Mouse (Mus musculus) MEL-GATA-1-ER (cell line): ENCODE measurements around the gene Gm28305.

Source experiments
- DNase-seq: peaks from one replicate; pipeline ENCODE4 v3.0.0-alpha.2; 2012; ENCODE audit warnings: low read depth; ENCODE audit errors: extremely low read depth

The Gm28305 gene

GRCm38 (mm10) chr9:104070241-104070640 is 29.8 kb downstream of the Gm28305 start:
- no peak for DNase-seq

- DNase-seq = no peak
Measured at GRCm38 (mm10) chr9:104070863-104071604, 30.6 kb downstream of the Gm28305 start.

DNA sequence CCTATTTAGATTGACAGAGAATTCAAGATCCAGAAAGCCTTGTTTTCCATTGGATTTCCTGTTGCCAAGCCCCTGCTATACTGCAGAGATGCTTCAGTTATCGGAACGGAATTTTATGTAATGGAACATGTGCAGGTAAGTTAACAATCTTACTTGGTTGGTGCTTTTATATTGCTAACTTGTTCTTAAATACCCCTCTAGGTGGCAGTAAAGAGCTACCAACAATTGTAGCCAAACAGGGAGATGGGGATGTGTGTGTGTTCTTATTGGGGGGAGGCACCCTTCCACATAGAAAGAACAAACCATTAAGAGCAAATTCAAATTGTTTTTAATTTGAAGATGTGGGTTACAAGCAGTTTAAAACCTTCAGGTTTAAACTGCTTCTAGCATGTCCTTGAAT is 35.3 kb downstream of the Gm28305 start:
- DNase-seq = peak; percentile 26

DNA sequence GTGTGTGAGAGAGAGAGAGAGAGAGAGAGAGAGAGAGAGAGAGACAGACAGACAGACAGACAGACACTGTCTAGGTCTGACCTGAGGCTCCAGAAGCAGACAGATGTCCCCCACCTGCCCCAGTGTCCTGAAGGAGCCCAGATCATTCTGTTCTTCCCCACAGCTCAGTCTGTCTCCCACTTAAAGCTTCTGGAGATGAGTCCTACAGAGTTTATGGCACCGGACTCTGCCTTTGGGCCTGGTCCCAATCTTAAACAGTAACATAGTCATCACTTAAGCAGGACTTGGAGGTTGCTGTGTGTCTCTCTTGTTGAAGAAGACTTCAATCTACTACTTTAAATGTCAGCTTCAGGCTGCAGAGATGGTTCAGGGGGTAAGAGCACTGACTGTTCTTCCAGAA is 38.3 kb downstream of the Gm28305 start:
- no peak for DNase-seq

DNA sequence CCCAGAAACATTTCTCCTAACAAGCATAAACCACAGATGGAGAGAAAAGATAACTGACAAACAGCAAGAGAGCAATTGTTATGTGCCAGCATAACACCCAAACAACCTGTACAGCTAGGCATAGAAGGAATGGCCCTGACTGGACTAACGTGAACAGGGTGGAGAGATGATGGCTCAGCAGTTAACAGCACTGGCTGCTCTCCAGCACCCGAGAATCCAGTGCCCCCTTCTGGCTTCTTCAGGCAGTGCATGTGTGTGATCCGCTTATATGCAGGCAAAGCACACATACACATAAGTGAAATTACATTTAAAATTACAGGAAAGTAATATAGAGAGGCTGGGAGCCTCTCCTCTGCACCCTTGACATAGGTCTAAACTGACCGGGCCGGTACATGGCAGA is 38.9 kb downstream of the Gm28305 start:
- DNase-seq = peak; percentile 36

GRCm38 (mm10) chr9:104080038-104080437 is 39.6 kb downstream of the Gm28305 start:
- DNase-seq = no peak

GRCm38 (mm10) chr9:104085730-104086429 is 45.4 kb downstream of the Gm28305 start:
- DNase-seq = no peak

- no peak for DNase-seq
Measured at GRCm38 (mm10) chr9:104088555-104088954, 48.1 kb downstream of the Gm28305 start.

- DNase-seq = no peak
Measured at GRCm38 (mm10) chr9:104092945-104093344, 52.5 kb downstream of the Gm28305 start.

DNA sequence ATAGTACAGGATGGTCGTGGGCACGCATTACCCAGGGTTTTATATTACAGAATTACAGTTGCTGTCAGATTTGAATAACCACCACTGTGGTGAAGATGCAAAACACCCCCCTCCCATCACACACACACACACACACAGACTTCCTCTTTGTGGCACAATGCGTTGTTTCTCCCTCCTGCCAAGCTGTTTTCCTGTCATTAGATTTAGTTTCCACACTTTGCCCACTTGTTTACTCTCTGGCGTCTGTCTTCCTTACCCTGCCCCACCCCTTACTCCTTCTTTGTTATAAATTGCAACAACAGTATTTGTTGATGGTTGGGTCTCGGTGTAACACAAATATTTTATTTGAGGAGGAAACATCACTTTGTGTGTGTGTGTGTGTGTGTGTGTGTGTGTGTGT is 57.8 kb downstream of the Gm28305 start:
- DNase-seq = no peak

- DNase-seq = no peak
Measured at GRCm38 (mm10) chr9:104099060-104099459, 58.6 kb downstream of the Gm28305 start.

DNA sequence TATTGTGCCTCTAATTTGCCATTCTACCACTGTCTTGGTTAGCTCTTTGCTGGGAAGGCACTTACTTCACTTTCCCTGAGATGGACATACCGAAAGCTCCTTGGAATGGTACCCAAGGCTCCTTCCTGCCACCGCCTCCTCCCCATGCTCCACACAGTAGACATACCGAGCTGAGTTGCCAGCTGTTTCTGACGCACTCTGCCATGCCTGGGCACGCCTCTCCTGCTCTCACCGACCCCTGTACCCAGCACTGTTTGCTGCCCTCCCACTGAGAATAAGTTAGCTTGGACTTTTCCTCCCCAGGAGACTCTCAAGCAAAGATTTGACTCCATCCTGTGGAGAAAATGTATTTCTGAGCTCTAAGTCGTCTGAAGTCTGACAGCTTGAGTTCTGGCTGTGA is 60.4 kb downstream of the Gm28305 start:
- no peak for DNase-seq

- no peak for DNase-seq
Measured at GRCm38 (mm10) chr9:104101458-104101857, 61.0 kb downstream of the Gm28305 start.

GRCm38 (mm10) chr9:104102301-104102700 is 61.8 kb downstream of the Gm28305 start:
- DNase-seq = no peak

DNA sequence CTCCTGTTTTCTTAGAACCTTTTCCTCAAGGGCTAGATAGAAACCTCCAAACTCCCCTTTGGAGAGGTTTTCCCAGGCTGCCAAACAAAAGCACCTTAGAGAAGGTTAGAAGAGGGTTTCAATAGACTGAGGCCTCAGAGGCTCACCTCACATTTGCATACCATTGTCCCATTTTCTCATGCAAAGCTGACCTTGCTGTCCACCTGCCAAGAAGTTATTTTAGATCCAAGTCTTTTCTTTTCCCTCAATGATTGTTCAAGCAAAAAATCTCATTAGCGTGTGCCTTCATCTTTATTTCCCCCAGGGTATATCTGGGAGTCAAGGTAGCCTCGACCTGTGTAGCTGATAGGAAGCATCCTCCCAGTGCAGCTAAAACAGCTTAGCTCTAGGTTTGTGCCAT is 62.4 kb downstream of the Gm28305 start:
- no peak for DNase-seq

DNA sequence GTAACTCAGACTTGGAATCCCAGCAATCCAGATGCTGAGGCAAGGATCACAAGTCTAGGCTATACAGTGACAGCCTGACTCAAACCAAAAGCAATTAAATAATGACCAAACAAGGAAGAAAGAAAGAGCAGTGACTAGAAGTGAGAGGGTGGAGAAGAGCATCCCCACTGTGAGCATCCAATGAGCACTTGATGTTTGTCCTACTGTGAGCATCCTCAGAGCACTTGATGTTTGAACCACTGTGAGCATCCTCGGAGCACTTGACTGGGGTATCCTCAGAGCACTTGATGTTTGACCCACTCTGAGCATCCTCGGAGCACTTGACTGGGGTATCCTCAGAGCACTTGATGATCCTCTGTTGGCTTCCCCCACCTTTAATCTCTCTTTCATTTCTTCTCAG is 64.5 kb downstream of the Gm28305 start:
- no peak for DNase-seq

DNA sequence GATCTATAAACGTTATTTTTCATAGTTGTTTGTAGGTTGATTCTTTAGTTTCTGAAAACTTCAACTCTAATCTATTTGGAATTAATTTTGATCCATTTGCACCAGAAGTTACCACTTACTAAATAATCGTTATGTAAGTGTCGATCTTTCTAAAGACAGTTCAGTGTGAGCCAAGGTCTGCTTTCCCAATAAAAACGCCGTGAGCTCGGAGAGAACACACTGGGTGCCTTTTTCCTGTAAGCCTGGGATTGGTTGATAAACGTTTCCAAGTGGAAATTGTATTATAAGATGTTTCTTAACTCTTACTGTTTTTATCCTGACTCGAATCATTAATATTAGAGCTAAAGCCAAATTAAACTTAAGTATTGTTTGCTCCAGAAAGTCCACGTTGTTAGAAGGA is 66.5 kb downstream of the Gm28305 start:
- no peak for DNase-seq

- DNase-seq = no peak
Measured at GRCm38 (mm10) chr9:104107482-104107881, 67.0 kb downstream of the Gm28305 start.

- no peak for DNase-seq
Measured at GRCm38 (mm10) chr9:104108571-104109143, 68.2 kb downstream of the Gm28305 start.

DNA sequence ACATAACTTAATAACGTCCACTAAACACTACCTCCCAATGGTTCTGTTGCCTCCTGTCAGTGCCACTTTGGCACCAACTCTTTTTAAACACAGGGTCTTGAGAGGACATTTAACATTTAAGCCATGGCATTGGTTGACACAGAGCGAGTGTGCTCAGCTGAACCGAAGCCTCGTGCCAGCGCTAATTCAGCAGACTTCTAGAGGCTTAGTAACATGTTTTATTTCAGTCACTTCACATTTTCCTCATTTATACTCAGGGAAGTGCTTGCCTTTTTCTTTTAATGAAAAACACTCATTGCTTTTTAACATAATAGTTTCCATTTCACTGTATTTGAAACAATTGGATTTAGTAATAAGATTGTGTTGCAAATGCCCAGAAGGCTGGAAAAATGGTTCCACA is 68.7 kb downstream of the Gm28305 start:
- DNase-seq = no peak

DNA sequence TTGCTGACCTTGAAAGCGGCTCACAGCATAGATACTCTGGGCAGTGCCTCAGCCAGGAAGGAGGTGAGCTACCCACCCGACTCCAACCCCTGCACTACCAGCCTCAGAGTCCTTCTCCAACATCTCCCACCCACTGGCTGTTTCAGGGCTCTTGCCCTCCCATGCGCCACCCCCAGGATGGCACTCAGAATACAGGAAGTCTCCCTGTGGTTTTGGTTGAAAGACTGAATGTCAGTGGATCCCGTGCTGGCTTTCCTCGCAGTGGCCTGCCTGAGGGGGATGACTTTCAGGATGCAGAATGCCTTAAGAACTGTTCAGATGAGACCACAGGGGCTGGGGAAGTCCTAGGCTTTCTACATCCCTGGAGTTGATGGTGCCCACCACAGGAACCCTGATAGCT is 82.6 kb downstream of the Gm28305 start:
- no peak for DNase-seq

GRCm38 (mm10) chr9:104123622-104124021 is 83.2 kb downstream of the Gm28305 start:
- no peak for DNase-seq
